Mouse (Mus musculus): ENCODE measurements around the gene Gm27235.
"Not testable (repeated sequence)": the region's sequence is repeated elsewhere in the genome, so short reads cannot be mapped to it uniquely, and the experiment has no call there.

Gene Gm27235

DNA sequence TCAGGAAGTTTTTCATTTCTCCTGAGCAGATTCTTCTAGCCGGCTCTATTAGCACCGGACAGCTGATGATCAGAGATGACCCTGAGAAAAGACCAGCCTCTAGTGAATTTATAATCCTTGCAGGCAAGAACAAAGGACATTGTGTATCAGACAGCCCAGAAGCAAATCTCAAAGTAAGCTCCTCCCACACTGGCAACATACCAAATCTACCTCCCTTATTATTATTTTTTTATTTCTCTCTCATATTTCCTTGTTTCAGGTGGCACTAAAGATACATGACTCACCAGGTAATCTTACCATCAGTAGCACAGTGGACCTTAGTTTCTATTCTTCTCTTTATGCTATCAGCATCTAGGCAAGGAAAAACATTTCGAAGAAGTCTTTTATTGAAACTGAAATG is at the start of gene Gm27235, which contains the start of gene D730048I06Rik:
TSS of gene Gm27235 (minus strand) at position 101 of the 400 bp plus-strand sequence.
TSS of gene D730048I06Rik (minus strand) at position 112 of the 400 bp plus-strand sequence.
- DNase-seq, result no peak

- DNase-seq, result not testable (repeated sequence)
Measured at GRCm38 (mm10) chr9:35817881-35818280, 28.0 kb upstream of the Gm27235 start.

DNA sequence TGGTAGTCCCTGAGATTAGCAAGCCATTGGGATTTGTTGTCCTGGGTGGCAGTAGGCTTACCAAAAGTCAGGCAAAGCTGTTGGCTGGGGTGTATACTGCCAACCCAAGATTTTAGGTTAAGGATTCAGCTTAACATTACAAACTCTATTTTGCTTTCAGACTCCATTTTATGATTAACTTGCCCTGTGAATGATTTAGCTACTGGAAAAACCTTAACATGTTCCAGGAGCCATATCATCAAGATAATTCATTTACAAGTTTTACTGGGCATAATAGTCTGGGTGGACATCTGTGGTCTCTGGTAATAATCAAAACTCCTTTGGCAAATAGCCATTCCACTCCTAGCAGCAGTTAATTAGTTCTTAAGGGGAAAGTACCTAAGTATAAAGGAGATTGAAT is 8.2 kb upstream of the Gm27235 start:
- no peak for DNase-seq

GRCm38 (mm10) chr9:35778009-35778408 is 11.9 kb downstream of the Gm27235 start, which contains the start of gene Gm17727:
TSS of gene Gm17727 (minus strand) at chr9:35778109.
- DNase-seq, result no peak

DNA sequence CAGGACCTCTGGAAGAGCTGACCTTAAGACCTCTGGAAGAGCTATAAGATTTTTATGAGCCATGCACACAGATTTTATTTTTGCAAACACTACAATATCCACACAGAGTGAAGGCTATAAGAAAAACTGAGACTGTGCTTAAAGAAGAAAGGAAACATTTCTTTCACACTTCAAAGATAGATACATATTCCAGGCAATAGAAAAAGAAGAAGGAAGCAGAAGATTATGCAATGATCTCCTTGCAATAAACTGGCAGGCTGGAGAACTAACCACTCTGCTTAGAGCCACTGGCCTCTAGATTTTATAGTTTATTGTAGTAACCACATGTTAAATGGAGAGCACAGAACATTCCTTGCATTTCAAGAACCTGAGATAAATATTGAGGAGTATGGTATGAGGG is 33.1 kb downstream of the Gm27235 start:
- DNase-seq, result no peak

DNA sequence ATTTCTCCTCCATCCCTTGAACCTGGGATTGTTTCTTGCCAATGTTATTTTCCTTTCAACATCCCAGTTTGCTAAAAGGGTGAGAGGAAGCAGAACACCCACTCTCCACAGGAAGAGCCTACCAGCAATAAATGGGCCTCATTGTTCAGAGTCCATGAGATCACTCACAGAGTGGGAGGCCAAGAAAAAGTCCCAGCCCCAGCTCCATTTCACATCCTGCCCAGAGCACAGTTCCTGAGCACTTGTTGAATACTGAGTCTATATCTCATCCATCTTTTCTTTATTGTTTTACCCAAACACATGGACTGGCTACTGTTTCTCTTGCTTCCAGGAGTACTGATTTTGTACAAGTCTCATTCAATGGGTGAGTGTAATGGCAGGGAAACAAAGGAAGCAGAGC is 49.2 kb downstream of the Gm27235 start, which contains the start of gene Gm17677:
TSS of gene Gm17677 (plus strand) at position 301 of the 400 bp plus-strand sequence.
- DNase-seq, result no peak

Data from thymus, postnatal 4 days (tissue).